Mouse (Mus musculus): ENCODE data around the gene Apol9a. TPM values are rescaled to one million over a fixed set of nuclear protein-coding genes. Genes with fewer than 3 reads are reported as not detected.
"Not testable (repeated sequence)": the region's sequence is repeated elsewhere in the genome, so short reads cannot be mapped to it uniquely, and the experiment has no call there.

Apol9a gene
- under 1 TPM; 0.23 to 0.45 TPM for total RNA-seq (2021)
- long read RNA-seq, experiment 1 = 0 reads
- long read RNA-seq, experiment 2 = 0 reads

- DNase-seq (ENCODE audit: low spot score in 2 of 2) = not testable (repeated sequence)
Measured at GRCm38 (mm10) chr15:77411035-77411434, at the start of gene Apol9a. TSS of gene Apol9a (minus strand) at chr15:77411135.

GRCm38 (mm10) chr15:77449927-77450326 is 39.0 kb upstream of the Apol9a start:
- peak in 1 of 2 experiments; percentile 5 for DNase-seq (ENCODE audit: low spot score in 2 of 2)

GRCm38 (mm10) chr15:77447392-77447791 is 36.5 kb upstream of the Apol9a start, which contains the start of gene Apol7b:
TSS of gene Apol7b (minus strand) at chr15:77447492.
- DNase-seq (ENCODE audit: low spot score in 2 of 2) = not testable (repeated sequence)

- not testable (repeated sequence) for DNase-seq (ENCODE audit: low spot score in 2 of 2)
Measured at GRCm38 (mm10) chr15:77445668-77446067, 34.7 kb upstream of the Apol9a start.

GRCm38 (mm10) chr15:77444746-77445145 is 33.8 kb upstream of the Apol9a start:
- DNase-seq (ENCODE audit: low spot score in 2 of 2) = not testable (repeated sequence)

- not testable (repeated sequence) for DNase-seq (ENCODE audit: low spot score in 2 of 2)
Measured at GRCm38 (mm10) chr15:77428690-77429448, 17.9 kb upstream of the Apol9a start.

GRCm38 (mm10) chr15:77422925-77423324 is 12.0 kb upstream of the Apol9a start:
- DNase-seq (ENCODE audit: low spot score in 2 of 2) = not testable (repeated sequence)

GRCm38 (mm10) chr15:77419657-77420056 is 8.7 kb upstream of the Apol9a start:
- DNase-seq (ENCODE audit: low spot score in 2 of 2) = not testable (repeated sequence)

- DNase-seq (ENCODE audit: low spot score in 2 of 2) = not testable (repeated sequence)
Measured at GRCm38 (mm10) chr15:77416655-77417333, 5.9 kb upstream of the Apol9a start.

DNA sequence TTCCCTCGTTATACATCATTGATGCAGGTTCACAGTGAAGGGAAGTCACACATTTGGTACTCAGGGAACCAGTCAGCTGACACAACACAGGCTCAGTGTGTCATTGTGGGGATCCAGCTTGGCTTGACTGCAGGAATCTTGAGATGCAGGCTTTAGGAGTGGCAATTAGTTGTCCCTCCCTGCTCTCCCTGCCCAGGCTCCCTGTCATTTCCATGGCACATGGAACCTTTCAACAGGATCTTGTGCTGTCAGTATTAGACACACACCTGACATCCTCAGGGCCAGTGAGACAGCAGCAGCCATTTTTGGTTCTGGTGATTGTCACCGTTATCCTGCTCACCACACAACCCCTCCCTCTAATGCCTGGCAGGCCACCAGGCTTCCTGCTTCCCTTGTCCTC is 4.7 kb upstream of the Apol9a start:
- DNase-seq (ENCODE audit: low spot score in 2 of 2) = not testable (repeated sequence)

DNA sequence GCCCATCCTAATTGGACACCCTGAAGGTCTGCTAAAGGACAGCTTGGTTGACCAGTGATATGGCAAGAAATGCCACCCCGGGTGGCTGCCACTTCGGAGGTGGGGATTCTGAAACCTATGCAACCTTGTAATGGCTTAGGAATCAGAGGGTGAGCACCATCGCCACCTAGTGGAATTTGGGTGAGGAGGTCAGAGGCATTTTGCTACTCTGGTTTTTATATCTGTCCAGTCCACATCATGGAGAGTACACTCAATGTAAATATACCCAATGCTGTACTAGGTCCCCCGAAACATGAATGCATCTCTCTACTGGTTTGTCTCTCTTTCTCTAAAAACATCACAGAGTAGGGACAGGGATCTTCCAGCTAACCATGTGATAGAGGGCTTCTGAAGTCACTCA is 1.8 kb upstream of the Apol9a start:
- DNase-seq (ENCODE audit: low spot score in 2 of 2) = not testable (repeated sequence)

DNA sequence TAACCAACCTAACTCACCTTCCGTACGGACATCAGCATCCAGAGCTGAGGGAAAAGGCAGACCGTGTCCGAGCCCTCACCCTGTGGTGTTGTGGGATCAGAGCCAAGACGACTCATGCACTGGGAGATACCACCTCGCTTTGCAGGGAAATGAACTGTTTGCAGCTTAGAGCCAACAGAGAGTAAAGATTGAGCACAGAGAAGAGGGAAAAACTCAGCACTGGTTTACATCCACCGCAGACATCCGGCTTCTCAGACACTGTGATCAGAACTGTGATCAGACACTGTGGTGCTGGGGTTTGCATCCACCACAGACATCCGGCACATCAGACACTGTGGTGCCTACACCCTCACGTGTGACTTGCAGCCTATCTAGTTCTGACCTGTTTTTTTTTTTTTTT is 4.6 kb downstream of the Apol9a start:
- DNase-seq (ENCODE audit: low spot score in 2 of 2) = not testable (repeated sequence)

- not testable (repeated sequence) for DNase-seq (ENCODE audit: low spot score in 2 of 2)
Measured at GRCm38 (mm10) chr15:77399027-77399426, 11.9 kb downstream of the Apol9a start, which contains the start of gene Apol7a. TSS of gene Apol7a (minus strand) at chr15:77399110.

DNA sequence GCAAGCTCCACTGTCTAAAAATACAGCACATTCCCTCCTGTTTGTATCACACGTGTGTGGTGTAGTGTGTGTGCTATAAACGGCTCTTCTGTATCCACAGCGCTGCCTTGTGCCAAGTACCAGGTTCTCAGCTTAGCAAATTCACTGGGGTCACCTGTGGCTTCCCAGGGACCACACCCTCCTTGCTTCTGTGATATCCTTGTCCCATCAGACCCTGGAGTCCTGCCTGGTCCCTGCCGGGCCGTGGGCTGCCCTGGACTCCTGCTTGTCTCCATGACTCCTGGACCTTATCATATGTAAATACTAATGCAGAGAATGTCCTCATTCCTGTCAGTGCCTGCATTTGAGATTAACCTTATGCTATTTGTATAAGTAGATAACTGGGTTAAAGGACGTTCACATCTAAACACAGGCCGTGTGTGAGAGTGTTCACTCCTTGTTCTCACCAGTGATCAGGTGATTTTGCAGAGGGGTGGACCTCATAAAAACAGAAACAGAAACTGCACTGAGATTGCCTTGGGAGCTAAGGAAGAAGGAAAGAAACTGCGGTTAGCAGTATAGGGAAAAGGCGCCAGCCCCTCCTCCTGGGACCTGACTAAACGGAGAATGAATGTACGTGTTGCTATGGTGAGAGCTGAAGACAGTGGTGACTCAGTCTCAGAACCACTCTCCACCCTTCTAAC is 13.3 kb downstream of the Apol9a start:
- not testable (repeated sequence) for DNase-seq (ENCODE audit: low spot score in 2 of 2)

- DNase-seq (ENCODE audit: low spot score in 2 of 2) = not testable (repeated sequence)
Measured at GRCm38 (mm10) chr15:77393832-77394231, 17.1 kb downstream of the Apol9a start.

- DNase-seq (ENCODE audit: low spot score in 2 of 2) = no peak
Measured at GRCm38 (mm10) chr15:77387462-77387861, 23.5 kb downstream of the Apol9a start.

- no peak for DNase-seq (ENCODE audit: low spot score in 2 of 2)
Measured at GRCm38 (mm10) chr15:77384340-77385030, 26.4 kb downstream of the Apol9a start.

DNA sequence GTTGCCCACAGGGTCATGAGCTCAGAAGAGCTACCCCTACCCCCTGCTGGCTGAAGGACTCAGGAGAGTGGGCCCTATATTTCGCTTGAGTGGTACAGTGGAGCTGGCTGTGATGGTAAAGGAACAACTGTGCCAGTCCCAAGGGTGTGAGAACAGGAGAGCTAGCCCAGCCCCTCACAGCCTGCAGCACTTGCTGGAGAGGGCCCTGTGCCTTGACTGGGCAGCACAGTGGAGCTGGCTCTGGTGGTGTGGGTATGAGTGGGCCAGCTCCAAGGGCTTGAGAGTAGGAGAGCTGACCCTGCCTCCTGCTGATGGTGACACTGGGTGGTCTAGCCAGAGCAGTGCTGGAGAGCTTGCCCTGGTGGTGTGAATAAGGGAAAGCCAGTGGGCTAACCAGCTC is 28.1 kb downstream of the Apol9a start:
- DNase-seq (ENCODE audit: low spot score in 2 of 2) = no peak

DNA sequence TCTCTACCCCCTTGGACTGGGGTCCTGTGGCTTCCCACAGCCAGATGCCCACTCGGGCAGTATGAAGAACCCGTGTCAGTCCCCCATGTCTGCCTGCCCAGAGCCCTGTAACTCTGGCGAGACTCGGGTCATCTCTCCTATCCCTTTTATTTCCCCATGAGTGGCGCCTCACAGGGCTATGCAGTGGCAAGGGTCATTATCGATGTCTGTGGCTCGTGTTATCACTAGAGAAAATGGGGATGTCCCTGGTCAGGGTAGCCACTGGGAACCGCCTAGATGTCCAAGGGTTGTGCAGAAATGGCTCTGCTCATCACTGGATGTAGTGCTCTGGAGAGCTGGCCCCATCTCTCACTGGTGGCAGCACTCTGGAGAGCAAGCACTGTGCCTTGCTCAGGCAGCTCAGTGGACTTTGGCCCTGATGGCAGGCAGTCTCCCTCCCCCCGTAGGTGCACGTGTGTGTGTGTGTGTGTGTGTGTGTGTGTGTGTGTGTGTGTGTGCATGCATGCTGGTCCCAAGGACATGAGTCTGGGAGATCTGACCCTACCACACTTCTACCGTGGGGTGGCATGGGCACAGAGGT is 28.6 kb downstream of the Apol9a start:
- no peak for DNase-seq (ENCODE audit: low spot score in 2 of 2)

DNA sequence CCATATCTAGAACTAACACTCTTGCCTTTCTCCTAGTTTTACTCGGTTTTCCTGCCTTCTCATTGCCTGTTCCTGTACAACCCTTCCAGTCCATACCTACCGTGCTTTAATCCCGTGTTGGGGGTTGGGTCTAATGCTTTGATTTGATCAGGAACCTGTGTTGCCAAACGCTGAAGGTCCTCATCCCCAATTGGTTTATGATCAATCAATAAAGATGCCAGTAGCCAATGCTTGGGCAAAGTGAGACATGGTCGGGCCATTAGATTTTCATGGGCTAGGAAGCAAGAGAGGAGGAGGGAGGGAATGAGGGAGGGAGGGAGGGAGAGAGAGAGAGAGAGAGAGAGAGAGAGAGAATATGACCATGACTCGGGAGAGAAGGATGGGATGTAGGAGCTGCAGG is 29.5 kb downstream of the Apol9a start:
- no peak for DNase-seq (ENCODE audit: low spot score in 2 of 2)

GRCm38 (mm10) chr15:77379921-77380320 is 31.0 kb downstream of the Apol9a start:
- no peak for DNase-seq (ENCODE audit: low spot score in 2 of 2)

Data from adrenal gland, postnatal 4 days (tissue).